Mouse (Mus musculus): ENCODE data around the gene Uimc1.

GRCm38 (mm10) chr13:55008589-55008988 is 91.5 kb downstream of the Uimc1 start:
- TF ChIP-seq CTCF (IDR thresholded peaks at IDR 0.05; ENCODE audit: extremely low read depth, insufficient read depth, low read length) (no peak), POLR2A (IDR thresholded peaks at IDR 0.05; ENCODE audit: extremely low read depth, insufficient read depth, low read length) (no peak)
